Mouse (Mus musculus) urinary bladder, postnatal 4 days (tissue): ENCODE results near the gene Rrp12.
A peak's percentile ranks its signal among the peaks of the same experiment; 100 is the strongest.
"Not testable (repeated sequence)": the region's sequence is repeated elsewhere in the genome, so short reads cannot be mapped to it uniquely, and the experiment has no call there.

Experiments used
- DNase-seq, 2 experiments: peaks; one replicate each; pipeline ENCODE4 v3.0.0; 2021 to 2022; ENCODE audit warnings: low spot score in 2 of 2

The Rrp12 gene

DNA sequence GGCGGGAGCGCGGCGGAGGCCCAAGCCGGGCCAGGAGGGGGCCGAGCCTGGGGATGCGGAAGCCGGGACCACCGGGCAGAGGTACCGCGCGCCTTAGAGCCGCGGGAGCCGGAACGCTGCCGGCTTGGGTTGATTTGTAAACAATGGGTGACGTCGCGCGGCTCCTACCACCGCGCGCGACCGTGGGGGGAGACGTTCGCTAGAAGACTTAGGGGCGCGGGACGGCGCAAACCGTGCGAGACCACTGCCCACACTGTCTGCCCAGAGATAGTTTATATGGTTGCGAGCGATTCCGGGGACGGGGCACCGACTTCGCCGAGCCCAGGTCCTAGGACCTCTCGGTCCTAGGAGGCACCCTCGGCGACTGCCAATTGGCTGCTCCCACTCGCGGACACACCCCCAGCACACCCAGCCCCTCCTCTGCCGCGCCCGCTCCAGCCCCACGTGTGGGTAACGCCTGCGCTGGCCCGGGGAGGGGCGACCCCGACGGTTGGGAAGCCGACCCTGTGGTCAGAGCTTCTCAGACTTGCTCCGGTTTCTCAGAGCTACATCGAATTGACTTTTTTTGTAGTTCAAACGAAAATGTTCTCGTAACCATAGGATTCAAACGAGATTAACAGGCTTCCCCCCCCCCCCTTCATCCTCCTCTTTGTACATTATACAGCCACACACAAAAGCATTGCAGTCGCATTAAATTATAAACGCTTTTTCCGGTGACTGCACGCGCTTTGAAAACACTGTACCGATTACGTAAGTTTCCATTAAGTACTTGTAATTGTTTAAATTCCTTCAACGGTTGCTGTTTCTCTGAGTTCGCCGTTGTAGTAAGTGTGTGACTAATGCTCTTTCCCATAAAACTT, 47.8 kb downstream of the Rrp12 start, which contains the start of gene Frat2:
TSS of gene Frat2 (minus strand) at position 141 of the 860 bp plus-strand sequence.
- DNase-seq: peak; percentile 82 to 87

DNA sequence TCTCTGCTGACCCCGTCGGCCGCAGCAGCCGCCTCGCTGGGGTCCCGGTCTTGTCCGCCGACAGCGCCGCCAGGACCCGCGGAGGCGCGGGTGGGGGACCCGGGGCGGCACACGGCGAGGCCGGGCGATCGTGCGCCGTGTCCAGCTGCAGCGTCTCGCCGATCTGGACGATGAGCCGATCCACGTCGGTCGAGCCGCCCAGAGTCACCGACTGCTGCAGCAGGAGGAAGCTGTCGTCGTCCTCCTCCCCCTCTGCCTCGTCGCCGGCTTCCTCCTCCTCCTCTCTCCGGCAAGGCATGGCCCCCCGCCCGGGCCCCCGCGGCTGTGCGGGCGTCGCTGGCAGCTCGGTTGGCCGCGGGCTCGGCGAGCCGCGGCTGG, 48.4 kb downstream of the Rrp12 start:
- not testable (repeated sequence) for DNase-seq

DNA sequence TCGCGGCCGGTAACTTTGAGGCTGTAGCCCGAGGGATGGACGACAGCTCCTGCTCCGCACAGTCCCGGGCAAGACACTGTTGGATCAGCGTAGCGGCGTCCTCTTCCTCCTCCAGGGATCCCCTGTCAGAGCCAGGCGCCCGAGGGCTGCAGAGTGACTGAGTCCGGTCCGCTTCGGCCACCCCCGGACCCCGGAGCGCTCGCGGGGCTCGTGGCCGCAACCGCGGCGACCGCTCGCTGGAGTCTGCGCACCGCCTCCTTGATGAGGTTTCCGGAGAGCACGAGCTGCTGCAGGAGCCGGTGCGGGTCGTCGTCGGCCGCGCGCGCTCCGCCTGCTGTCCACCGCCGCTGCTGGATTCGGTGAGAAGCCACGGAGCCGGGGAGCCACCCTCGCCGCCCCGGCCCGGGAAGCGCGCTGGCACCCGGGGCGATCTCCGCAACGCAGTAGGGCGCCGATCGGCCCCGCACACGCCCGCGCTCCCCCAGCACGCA, 48.8 kb downstream of the Rrp12 start:
- peak in 1 of 2 experiments; percentile 45 for DNase-seq

DNA sequence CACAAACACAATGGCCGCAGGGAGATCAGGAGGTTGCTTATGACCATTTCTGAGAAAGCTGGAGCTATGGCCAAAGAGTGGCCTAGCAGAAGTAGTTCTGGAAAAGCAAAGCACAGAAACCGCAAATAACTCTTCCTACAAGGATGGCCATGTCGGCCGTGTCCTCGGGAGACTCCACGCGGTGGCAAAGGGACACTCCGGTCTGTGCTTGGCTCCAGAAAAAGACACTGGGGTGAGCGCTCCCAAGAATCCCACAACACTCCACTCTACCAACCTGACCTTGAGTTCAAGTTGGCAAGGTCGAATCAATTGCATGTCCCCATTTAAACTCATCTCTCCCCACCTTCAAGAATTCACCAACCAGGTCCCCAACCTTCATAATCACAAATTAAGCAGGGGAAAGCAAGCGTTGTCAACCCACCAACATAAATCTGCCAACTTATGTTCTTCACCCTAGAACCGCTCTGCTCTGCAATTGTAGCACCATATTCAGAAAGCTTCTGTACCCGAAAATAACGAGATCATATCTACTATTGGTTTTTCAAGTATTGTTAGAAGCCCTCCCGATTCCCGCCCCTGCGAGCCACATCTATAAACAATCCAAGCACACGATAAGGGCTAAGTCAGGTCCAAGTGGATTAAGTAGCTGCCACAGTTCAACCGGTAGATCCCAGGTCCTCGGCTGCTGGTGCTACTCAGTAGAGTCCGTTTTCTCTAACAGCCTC, 49.4 kb downstream of the Rrp12 start:
- DNase-seq: no peak

DNA sequence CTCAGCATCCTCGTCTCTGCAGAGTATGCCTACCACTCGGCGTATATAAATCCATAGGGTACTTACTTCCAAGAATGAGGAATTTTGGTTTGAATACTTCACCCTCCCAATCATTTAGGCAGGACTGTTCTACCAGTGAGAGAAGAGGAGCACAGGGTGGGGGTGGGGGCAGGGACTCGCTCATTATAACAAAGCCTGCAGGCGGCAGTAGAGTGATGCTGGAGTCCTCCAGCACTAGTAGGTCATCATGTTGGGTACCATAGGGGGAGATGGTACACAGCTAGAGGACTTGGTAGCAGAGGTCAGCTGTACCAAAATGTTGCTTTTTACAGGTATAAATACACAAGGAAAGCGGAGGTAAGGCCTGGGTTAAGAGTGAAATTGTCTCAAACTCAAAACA, 51.6 kb downstream of the Rrp12 start:
- no peak for DNase-seq

DNA sequence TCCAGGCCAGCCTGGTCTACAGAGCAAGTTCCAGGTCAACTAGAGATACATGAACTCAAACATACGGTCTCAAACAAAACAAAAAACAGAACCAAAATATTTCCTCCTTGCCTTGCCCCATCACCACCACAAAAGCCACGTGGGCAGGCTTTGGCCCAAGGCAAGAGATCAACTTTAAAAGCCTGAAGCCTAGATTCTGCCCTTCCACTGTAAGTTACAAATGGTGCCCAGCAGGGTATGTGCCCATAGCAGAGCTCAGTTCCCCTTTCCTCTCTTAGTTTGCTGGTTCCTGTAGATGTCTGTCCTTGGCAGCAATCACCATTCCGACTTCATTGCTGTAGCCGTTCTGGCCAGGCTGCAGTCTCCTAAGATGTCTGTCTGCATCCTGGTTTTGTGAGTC, 53.3 kb downstream of the Rrp12 start:
- DNase-seq: no peak

DNA sequence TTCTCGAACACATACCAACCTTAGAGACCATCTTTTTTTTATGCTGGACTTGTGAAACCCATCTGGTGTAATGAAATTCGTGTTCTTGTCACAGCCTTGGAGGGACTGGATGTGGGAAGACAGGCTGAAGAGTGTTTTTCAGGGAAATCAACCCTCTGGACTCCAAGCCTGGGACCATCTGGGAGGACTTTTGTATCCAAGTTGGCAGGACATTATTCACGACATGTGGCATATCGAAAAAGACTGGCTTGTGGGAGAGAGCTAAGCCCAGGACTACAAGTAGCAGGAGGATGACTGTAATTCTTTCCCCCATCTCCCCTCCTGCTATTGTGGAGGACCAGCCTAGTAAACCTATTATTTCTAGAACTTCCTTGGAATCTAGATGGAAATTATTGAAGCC, 53.8 kb downstream of the Rrp12 start:
- no peak for DNase-seq

DNA sequence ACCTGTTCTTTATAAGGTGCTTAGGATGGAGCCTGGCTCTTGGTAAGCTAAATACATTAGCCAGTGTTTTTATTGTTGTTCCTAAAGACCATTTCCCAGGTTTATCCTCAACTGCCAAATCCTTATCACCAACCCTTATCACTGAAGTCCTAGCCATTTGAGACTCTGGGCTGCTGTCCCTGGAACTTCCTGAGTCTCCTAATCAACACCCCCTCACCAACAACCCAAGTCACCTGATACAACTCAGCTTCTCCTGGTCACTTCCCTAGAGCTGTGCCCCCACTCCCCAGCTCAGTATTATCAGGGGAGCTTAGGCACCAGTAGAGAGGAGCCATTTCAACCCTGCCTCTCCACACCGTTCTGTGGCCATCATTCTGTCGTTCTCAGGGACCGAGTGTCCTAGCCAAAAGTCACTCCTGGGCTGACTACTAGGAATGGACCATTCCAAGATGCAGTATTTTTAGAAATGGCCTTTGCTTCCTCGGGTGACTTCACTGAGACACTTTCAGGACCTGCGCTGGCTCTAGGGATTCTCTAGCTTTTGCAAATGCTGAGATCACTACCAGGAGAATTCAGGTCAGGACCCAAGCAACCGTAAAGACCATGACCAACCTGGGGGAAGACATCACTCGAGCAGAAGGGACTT, 54.7 kb downstream of the Rrp12 start:
- DNase-seq: no peak

DNA sequence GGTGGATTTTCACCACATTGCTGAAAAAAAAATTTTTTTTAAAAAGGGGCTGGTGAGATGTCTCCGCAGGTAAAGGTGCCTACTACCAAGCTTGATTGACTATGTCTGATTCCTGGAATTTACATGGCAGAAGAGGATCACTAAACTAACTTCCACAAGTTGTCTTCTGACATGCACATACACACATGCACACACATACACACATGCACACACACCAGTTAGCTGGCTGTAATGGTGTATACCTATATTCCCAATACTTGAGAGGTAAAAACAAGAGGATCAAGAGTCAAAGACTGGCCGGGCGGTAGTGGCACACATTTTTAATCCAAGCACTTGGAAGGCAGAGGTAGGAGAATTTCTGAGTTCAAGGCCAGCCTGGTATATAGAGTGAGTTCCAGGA, 56.3 kb downstream of the Rrp12 start:
- no peak for DNase-seq

DNA sequence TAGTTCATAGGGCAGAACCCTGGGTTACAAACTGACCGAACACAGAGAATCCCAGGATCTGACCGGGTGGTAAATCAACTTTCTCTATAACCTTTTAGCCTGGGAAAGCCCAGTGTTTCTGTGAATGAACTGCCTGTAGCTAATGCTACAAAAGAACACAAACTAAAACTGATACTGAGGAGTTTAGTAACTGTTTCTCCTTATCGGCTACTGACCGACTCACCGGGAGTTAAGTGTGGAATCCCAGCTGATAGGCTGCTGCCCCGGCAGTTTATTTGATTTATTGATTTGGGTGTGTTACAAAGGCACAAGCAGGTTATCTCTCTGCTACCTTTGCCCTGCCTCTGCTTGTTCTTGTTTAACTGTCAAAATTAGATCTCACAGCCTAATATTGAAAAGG, 57.2 kb downstream of the Rrp12 start:
- no peak for DNase-seq

DNA sequence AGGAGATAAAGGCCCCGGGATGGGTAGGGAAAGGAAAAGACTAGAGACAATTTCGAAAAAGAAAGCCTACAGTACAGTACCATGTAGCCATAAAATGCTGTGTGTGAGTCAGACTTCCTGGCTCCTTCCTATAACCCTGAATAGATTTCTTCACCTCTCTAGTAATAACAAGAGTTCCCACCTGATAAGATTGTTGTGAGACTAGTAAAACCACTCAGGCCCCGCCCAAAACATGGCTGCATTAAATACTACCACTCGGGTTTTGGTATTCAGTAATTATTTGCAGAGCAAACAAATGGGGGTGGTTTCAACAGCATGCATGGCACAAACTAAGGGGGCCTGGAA, 58.1 kb downstream of the Rrp12 start:
- DNase-seq: no peak

DNA sequence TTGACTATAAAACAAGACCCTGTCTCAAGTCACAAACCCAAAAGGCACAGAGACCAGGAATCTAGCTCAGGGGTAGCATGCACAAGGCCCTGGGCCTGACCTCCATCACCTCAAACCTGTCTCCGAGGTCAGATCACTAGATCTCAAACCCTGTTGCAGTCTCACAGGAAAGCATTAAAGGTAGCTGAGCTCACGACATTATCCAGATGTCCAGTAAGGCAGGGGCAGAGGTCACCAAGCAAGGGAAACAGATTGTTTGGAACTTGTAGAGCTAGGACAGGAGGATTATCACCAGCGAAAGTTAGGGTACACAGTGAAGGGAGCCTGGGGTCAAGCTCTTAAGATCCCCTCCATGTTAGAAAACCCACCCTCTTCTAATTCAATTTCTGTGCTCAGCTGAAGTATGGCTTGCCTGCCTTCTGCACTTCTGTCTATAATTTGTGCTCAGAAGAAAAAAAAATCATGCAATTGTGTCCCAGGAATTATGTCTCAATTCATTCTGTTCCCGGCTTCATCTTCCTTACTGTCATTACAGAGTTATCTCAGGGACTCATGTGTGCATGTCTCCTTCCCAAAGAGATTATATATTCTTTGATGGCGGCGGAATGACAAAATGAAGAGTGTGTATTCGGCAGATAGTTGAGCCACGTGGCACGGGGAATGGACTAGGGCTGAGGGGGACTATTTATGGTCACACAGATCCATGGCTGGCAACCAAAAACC, 58.6 kb downstream of the Rrp12 start:
- no peak for DNase-seq

DNA sequence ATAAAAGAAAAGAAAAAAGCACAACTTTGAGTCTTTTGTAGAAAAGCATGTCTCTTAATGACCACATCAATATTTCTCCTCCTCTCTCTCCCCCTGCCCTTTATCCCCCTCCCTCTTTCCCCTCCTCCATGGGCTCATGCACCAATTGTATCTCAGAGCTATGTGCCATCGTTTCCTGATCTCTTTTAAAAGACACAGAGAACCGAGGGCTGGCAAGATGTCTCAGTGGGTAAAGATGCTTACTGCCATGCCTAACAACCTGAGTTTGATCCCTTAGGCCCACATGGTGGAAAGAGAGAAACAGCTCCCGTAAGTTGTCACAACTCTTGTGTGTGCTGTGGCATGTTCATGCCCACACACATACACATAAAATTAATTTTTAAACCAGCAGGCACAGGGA, 59.3 kb downstream of the Rrp12 start:
- DNase-seq: no peak

DNA sequence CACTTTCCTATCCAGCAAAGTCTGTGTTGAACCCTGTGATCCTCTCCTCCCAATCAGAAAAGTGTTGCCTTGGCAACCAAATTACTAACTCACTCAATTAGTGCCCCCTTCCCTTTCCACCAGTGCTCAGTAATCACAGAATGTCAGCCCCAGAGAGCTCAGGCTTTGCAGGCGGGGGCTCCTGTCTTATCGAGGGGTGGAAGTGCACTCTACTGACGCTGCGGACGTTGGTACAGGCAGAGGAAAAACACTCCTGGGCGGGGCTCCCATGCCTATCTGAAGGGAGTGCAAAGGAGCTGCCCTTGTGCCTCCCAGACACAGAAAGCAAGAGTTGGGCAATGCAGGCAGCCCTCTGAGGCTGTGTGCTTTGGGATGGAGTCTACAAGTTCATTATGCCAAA, 60.2 kb downstream of the Rrp12 start:
- no peak for DNase-seq

DNA sequence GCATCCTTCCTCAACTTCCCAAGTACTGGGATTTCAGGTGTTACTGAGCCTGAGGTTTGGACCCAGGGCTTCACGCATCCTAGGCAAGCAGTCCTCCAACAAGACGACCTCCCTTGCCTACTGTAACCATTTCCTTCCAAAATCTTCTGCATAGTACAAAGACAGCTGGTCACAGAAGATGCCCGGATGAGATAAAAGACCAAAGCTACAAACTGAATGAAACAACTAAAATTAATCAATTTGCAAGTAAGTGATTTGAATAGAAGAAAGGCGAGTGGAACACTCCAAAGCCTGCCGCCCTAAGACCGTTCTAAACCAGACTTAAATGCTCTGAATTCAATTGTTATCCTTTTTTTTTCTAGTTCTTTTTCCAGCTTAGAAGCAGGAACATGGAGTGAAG, 60.6 kb downstream of the Rrp12 start:
- DNase-seq: no peak

DNA sequence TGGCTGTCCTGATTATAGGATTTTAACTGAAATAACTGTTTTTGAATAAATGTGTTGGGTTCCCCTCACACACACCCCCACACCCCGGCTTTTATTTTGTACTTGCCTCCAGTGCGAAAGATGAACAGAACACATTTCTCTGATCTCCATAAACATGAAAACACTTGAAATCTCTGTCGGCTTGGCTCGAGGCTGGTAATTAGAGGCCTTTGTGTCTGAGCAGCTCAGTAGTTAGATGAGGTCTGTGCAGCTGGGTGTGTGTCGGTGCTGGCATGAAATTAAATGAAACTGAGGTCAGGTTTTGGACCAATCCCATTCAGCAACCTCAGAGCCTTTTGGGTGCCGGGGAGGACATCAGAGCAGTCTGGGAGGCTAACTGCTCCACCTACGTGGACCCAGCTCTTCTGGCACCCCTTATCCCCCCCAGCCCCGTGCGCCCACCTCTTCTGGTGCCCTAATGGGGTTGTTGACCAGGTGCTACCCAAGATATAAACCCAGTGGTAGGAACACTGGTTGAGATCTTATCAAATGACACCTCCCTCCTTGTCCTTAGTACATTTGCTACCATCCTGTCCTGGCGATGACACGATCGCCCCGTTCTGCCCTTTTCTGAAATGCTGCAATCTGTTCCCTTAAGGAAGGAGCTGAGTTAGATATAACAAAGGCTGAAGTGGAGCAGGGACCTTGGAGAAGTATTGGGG, 63.3 kb downstream of the Rrp12 start:
- DNase-seq: no peak

DNA sequence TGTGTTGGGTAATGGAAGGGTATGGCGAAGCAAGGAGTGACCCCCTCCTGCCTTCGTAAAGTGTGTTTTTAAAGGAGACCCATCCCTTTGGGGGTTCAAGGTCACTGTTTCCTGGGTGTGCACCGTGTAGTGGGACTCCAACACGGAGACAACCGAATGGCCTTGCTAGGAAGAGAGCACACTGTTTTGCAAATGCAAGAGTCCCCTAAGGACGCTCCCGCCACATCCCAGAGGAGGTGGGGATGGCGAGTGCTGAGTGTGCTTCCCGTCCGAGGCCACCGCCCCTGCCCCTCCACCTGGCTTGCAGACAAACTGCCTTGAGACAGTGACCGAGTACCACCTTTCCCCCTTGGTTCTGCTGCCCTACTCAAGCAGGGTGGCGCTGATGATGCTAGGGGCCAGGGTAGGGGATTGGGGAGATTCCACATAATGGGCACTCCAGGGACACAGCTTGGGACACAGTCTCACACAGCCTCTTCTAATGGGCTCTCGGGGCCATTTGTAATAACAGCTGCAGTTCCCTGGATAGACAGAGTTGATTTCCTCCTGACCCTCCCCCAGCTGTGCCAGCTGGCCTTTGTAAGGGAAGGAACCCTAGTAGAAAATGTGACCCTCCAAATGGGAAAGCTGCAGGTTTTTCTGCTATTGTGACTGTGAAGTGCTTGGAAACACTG, 64.1 kb downstream of the Rrp12 start:
- no peak for DNase-seq

DNA sequence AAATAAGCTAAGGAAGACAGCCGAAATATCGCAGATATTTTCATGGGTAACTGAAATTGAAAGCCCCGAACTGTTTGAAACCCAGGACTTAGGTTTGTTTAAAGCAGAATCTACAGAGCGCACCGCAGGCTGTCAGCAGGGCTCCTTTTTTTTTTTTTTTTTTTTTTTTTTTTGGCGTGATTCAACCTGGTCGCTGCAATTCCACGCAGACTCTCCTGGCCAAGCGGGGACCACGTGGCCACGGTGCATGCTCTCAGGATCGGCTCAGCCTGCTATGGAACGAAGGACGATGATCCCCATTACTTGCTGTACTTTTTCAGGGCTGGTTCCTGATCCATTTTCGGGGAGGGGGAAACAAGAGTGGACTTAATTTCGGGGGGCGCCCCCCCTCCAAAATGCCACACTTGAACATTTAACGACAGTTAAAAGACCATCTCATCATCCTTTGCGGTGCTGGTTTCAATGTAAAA, 64.8 kb downstream of the Rrp12 start:
- DNase-seq: no peak

DNA sequence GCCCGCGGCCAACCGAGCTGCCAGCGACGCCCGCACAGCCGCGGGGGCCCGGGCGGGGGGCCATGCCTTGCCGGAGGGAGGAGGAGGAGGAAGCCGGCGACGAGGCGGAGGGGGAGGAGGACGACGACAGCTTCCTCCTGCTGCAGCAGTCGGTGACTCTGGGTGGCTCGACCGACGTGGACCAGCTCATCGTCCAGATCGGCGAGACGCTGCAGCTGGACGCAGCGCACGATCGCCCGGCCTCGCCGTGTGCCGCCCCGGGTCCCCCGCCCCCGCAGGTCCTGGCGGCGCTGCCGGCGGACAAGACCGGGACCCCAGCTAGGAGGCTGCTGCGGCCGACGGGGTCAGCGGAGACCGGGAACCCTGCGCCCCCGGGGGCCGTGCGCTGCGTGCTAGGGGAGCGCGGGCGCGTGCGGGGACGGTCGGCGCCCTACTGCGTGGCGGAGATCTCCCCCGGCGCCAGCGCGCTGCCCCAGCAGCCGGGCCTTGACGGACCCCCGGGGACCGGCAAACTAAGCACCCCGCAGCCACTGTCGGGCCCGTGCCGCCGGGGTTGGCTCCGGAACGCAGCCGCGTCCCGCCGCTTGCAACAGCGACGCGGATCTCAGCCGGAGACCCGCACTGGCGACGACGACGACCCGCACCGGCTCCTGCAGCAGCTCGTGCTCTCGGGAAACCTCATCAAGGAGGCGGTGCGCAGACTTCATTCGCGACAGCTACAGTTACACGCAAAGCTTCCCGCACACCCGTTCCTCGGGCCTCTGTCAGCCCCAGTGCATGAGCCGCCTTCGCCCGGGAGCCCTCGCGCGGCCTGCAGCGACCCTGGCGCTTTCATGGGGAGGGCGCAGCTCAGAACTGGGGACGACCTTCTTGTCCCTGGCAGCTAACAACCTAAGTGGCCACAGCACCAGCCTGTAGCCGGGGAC, 65.6 kb downstream of the Rrp12 start:
- peak; percentile 75 to 76 for DNase-seq
